Mouse (Mus musculus) ES-Bruce4 (cell line): ENCODE data around the gene Taok3. TPM values are rescaled to one million over a fixed set of nuclear protein-coding genes. Genes with fewer than 3 reads are reported as not detected.

Source experiments
- H3K27ac ChIP-seq: 2 replicates; pipeline ENCODE4 v1.5.1; 2012; ENCODE audit warnings: low read length, inconsistent platforms; ENCODE audit not compliant: insufficient read depth
- H3K27me3 ChIP-seq: 2 replicates; pipeline ENCODE4 v1.6.1; 2012; ENCODE audit warnings: mild to moderate bottlenecking, low read length, inconsistent platforms; ENCODE audit not compliant: control insufficient read depth, poor library complexity, insufficient read depth, severe bottlenecking
- H3K36me3 ChIP-seq: 2 replicates; pipeline ENCODE4 v1.6.1; 2012; ENCODE audit warnings: inconsistent platforms, mild to moderate bottlenecking, low read length, moderate library complexity; ENCODE audit not compliant: control insufficient read depth, poor library complexity, insufficient read depth, severe bottlenecking
- H3K4me1 ChIP-seq: one replicate; pipeline ENCODE4 v1.8.1; 2011; ENCODE audit warnings: low read length; ENCODE audit not compliant: control insufficient read depth, insufficient read depth
- H3K4me3 ChIP-seq: 2 replicates; pipeline ENCODE4 v1.5.1; 2011; ENCODE audit warnings: low read depth, mild to moderate bottlenecking, low read length
- H3K9ac ChIP-seq: 2 replicates; pipeline ENCODE4 v1.6.1; 2012; ENCODE audit warnings: low read depth, mild to moderate bottlenecking, inconsistent platforms; ENCODE audit not compliant: poor library complexity, severe bottlenecking
- H3K9me3 ChIP-seq: replicated peaks from 2 replicates; pipeline ENCODE4 v1.6.1; 2012; ENCODE audit warnings: mild to moderate bottlenecking, low read length, inconsistent platforms; ENCODE audit not compliant: control insufficient read depth, poor library complexity, insufficient read depth, severe bottlenecking
- CTCF ChIP-seq: IDR thresholded peaks from one replicate; pipeline ENCODE4 v1.8.1; 2011; ENCODE audit warnings: low read depth, low read length
- EP300 ChIP-seq: IDR thresholded peaks from 2 replicates; pipeline ENCODE4 v1.6.1; 2011; ENCODE audit warnings: low read depth, low read length; ENCODE audit not compliant: insufficient read depth
- POLR2A ChIP-seq: IDR thresholded peaks from one replicate; pipeline ENCODE4 v1.8.1; 2011; ENCODE audit warnings: low read length; ENCODE audit not compliant: insufficient read depth
- polyA plus RNA-seq: library from polyadenylated mRNA; stranded (reverse); fragments of >200 nt; gene quantifications from 2 replicates; pipeline ENCODE4 v1.2.4, GENCODE M21; 2011; ENCODE audit warnings: low read depth; ENCODE audit not compliant: missing spikeins, insufficient read depth, insufficient read length

Taok3 gene
- polyA plus RNA-seq, 1 experiment = 27.3 TPM

- no peak overlapping the region for H3K4me3 ChIP-seq
- TF ChIP-seq CTCF (peak; percentile 90), EP300 (no peak), POLR2A (no peak)
- H3K27ac ChIP-seq = no peak overlapping the region
- no peaks in the 10 kb centered on the region for H3K9me3 ChIP-seq
- no peak overlapping the region for H3K9ac ChIP-seq
- H3K27me3 ChIP-seq = no peaks in the 10 kb centered on the region
- no peaks in the 10 kb centered on the region for H3K4me1 ChIP-seq
- no peaks in the 10 kb centered on the region for H3K36me3 ChIP-seq
Measured at GRCm38 (mm10) chr5:117143721-117144135, 23.8 kb downstream of the Taok3 start.

DNA sequence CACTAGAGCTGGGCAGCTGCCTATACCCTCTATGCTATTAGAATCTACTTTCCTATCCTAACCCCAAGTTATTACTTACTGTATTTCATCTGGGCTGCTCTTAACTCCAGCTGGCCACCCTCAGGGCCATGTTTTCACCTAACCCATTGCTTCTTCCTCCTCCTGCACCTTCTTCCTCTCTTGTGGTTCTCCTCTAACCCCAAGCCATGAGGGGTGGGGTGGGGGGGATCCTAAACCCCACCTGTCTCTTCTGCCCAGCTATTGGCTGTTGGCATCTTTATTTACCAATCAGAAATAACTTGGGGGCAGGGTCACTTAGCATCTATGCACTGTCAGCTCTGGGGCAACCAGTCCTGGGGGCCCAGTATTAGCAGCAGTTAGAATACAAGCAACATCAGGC, 26.2 kb downstream of the Taok3 start:
- Histone ChIP-seq H3K9me3 (no peaks in the 10 kb centered on the region), H3K9ac (no peak overlapping the region), H3K27me3 (no peaks in the 10 kb centered on the region), H3K4me3 (no peak overlapping the region), H3K36me3 (no peaks in the 10 kb centered on the region), H3K4me1 (no peaks in the 10 kb centered on the region), H3K27ac (no peak overlapping the region)
- no peak for TF ChIP-seq POLR2A
- TF ChIP-seq EP300 = no peak
- no peak for TF ChIP-seq CTCF

DNA sequence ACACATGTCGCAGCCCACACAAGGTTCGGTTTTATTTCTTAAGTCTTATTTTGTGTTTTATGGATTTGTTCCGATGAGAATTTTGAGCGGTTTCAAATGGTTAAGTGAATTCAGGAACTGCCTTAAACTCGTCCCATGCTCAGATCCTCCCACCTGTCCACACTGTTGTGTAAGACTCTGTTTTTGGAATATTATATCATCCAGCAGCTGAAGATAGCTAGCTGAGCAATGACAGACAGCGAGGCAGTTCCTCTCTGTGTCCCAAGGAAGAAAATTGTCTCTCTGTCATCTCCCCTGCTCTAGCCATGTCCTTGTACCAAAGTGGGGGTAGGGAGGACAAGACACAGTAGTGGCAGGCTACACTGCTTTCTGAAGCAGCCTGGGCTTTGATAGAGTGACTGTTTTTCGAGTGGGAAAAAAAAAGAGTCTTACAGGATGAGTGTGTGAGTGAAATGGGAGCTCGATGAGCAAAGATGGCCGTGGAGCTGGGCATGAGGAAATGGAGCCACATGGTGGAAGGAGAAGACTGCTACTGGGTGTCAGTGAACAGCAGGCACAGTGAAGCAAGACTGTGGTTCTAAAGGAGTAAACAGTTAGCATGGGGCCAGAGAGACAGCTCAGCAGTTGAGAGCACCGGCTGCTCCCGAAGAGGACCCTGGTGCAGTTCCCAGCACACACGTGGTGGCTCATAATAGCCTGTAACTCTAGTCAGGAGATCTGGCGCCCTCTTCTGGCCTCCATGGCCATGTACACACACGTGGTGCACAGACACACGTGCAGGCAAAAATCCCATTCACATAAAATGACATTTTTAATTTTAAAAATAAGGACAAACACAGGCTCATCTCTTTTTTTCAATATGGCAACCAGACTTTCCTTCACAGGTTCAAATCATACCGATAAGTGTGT, 27.5 kb downstream of the Taok3 start:
- no peaks in the 10 kb centered on the region for H3K36me3 ChIP-seq
- no peaks in the 10 kb centered on the region for H3K27me3 ChIP-seq
- no peak overlapping the region for H3K27ac ChIP-seq
- no peaks in the 10 kb centered on the region for H3K4me1 ChIP-seq
- TF ChIP-seq POLR2A = no peak
- no peak for TF ChIP-seq EP300
- TF ChIP-seq CTCF = no peak
- no peaks in the 10 kb centered on the region for H3K9me3 ChIP-seq
- H3K9ac ChIP-seq = no peak overlapping the region
- H3K4me3 ChIP-seq = no peak overlapping the region

GRCm38 (mm10) chr5:117149054-117149942, 29.4 kb downstream of the Taok3 start:
- Histone ChIP-seq H3K9me3 (no peaks in the 10 kb centered on the region), H3K36me3 (no peaks in the 10 kb centered on the region), H3K4me1 (no peaks in the 10 kb centered on the region), H3K27ac (no peak overlapping the region), H3K4me3 (no peak overlapping the region), H3K9ac (no peak overlapping the region), H3K27me3 (no peaks in the 10 kb centered on the region)
- TF ChIP-seq CTCF (no peak), POLR2A (no peak), EP300 (no peak)

GRCm38 (mm10) chr5:117150068-117150467, 30.1 kb downstream of the Taok3 start:
- no peaks in the 10 kb centered on the region for H3K36me3 ChIP-seq
- no peak overlapping the region for H3K9ac ChIP-seq
- no peak overlapping the region for H3K27ac ChIP-seq
- TF ChIP-seq EP300 (no peak), CTCF (no peak), POLR2A (no peak)
- H3K27me3 ChIP-seq = no peaks in the 10 kb centered on the region
- H3K4me3 ChIP-seq = no peak overlapping the region
- H3K4me1 ChIP-seq = no peaks in the 10 kb centered on the region
- no peaks in the 10 kb centered on the region for H3K9me3 ChIP-seq
